Mouse (Mus musculus): ENCODE measurements at regions not wholly inside any gene's neighbourhood (a gene's known extent, or its start where the extent isn't known, plus 50 kb on each side); places are given as distances from the start of the nearest gene placed in this dataset.
A peak's percentile ranks its signal among the peaks of the same experiment; 100 is the strongest.

- WGBS, result 87% methylated on average over 1 of the region's 1 CpGs
- Histone ChIP-seq H3K4me3 (ENCODE audit: low read depth, low read length) (no peak overlapping the region), H3K27ac (ENCODE audit: low read depth, low read length) (no peak overlapping the region), H3K4me2 (replicated peaks; ENCODE audit: low read depth, low read length) (no peak overlapping the region), H3K36me3 (ENCODE audit: control insufficient read depth, insufficient read depth, low read length) (no peaks in the 10 kb centered on the region), H3K9me3 (ENCODE audit: control insufficient read depth, low read length) (no peaks in the 10 kb centered on the region), H3K27me3 (ENCODE audit: control insufficient read depth, insufficient read depth, low read length) (no peaks in the 10 kb centered on the region), H3K9ac (ENCODE audit: low read depth, low read length) (no peak overlapping the region), H3K4me1 (replicated peaks; ENCODE audit: control insufficient read depth, insufficient read depth, low read length) (no peaks in the 10 kb centered on the region)
- DNase-seq (ENCODE audit: low spot score) (no peak), ATAC-seq (ENCODE audit: low FRiP score) (no peak)
Observed at GRCm38 (mm10) chr15:31125784-31126183, 98.3 kb upstream of the Dap start.

GRCm38 (mm10) chr15:31126999-31127398, 97.1 kb upstream of the Dap start:
- Histone ChIP-seq H3K27me3 (ENCODE audit: control insufficient read depth, insufficient read depth, low read length) (no peaks in the 10 kb centered on the region), H3K4me2 (replicated peaks; ENCODE audit: low read depth, low read length) (no peak overlapping the region), H3K4me3 (ENCODE audit: low read depth, low read length) (no peak overlapping the region), H3K9ac (ENCODE audit: low read depth, low read length) (no peak overlapping the region), H3K4me1 (replicated peaks; ENCODE audit: control insufficient read depth, insufficient read depth, low read length) (no peaks in the 10 kb centered on the region), H3K36me3 (ENCODE audit: control insufficient read depth, insufficient read depth, low read length) (no peaks in the 10 kb centered on the region), H3K27ac (ENCODE audit: low read depth, low read length) (no peak overlapping the region), H3K9me3 (ENCODE audit: control insufficient read depth, low read length) (no peaks in the 10 kb centered on the region)
- ATAC-seq (ENCODE audit: low FRiP score) (no peak), DNase-seq (ENCODE audit: low spot score) (no peak)
- 25% methylated on average over 3 of the region's 3 CpGs for WGBS

- H3K4me3 ChIP-seq (ENCODE audit: low read depth, low read length), result no peak overlapping the region
- ATAC-seq (ENCODE audit: low FRiP score) (no peak), DNase-seq (ENCODE audit: low spot score) (no peak)
- WGBS, result 61% methylated on average over 7 of the region's 7 CpGs
- H3K9me3 ChIP-seq (ENCODE audit: control insufficient read depth, low read length), result no peaks in the 10 kb centered on the region
- H3K27me3 ChIP-seq (ENCODE audit: control insufficient read depth, insufficient read depth, low read length), result no peaks in the 10 kb centered on the region
- H3K36me3 ChIP-seq (ENCODE audit: control insufficient read depth, insufficient read depth, low read length), result no peaks in the 10 kb centered on the region
- no peak overlapping the region for H3K9ac ChIP-seq (ENCODE audit: low read depth, low read length)
- no peak overlapping the region for H3K4me2 ChIP-seq (replicated peaks; ENCODE audit: low read depth, low read length)
- no peak overlapping the region for H3K27ac ChIP-seq (ENCODE audit: low read depth, low read length)
- H3K4me1 ChIP-seq (replicated peaks; ENCODE audit: control insufficient read depth, insufficient read depth, low read length), result no peaks in the 10 kb centered on the region
Observed at GRCm38 (mm10) chr15:31134891-31135290, 89.2 kb upstream of the Dap start.

- Histone ChIP-seq H3K36me3 (ENCODE audit: control insufficient read depth, insufficient read depth, low read length) (no peaks in the 10 kb centered on the region), H3K9me3 (ENCODE audit: control insufficient read depth, low read length) (no peaks in the 10 kb centered on the region), H3K9ac (ENCODE audit: low read depth, low read length) (no peak overlapping the region), H3K4me3 (ENCODE audit: low read depth, low read length) (no peak overlapping the region), H3K27ac (ENCODE audit: low read depth, low read length) (no peak overlapping the region), H3K27me3 (ENCODE audit: control insufficient read depth, insufficient read depth, low read length) (no peaks in the 10 kb centered on the region), H3K4me2 (replicated peaks; ENCODE audit: low read depth, low read length) (no peak overlapping the region), H3K4me1 (replicated peaks; ENCODE audit: control insufficient read depth, insufficient read depth, low read length) (no peaks in the 10 kb centered on the region)
- DNase-seq (ENCODE audit: low spot score), result no peak
- 94% methylated on average over 6 of the region's 6 CpGs for WGBS
- ATAC-seq (ENCODE audit: low FRiP score), result no peak
Observed at GRCm38 (mm10) chr15:31138637-31139036, 85.5 kb upstream of the Dap start.

- Histone ChIP-seq H3K4me1 (replicated peaks; ENCODE audit: control insufficient read depth, insufficient read depth, low read length) (no peaks in the 10 kb centered on the region), H3K4me3 (ENCODE audit: low read depth, low read length) (no peak overlapping the region), H3K9me3 (ENCODE audit: control insufficient read depth, low read length) (no peaks in the 10 kb centered on the region), H3K4me2 (replicated peaks; ENCODE audit: low read depth, low read length) (no peak overlapping the region), H3K27me3 (ENCODE audit: control insufficient read depth, insufficient read depth, low read length) (no peaks in the 10 kb centered on the region), H3K27ac (ENCODE audit: low read depth, low read length) (no peak overlapping the region), H3K9ac (ENCODE audit: low read depth, low read length) (no peak overlapping the region), H3K36me3 (ENCODE audit: control insufficient read depth, insufficient read depth, low read length) (no peaks in the 10 kb centered on the region)
- ATAC-seq (ENCODE audit: low FRiP score) (no peak), DNase-seq (ENCODE audit: low spot score) (no peak)
- WGBS, result 92% methylated on average over 4 of the region's 4 CpGs
Observed at GRCm38 (mm10) chr15:31141750-31142149, 82.4 kb upstream of the Dap start.

GRCm38 (mm10) chr15:31148251-31149145, 75.6 kb upstream of the Dap start:
- no peak overlapping the region for H3K9ac ChIP-seq (ENCODE audit: low read depth, low read length)
- H3K4me2 ChIP-seq (replicated peaks; ENCODE audit: low read depth, low read length), result no peak overlapping the region
- no peaks in the 10 kb centered on the region for H3K36me3 ChIP-seq (ENCODE audit: control insufficient read depth, insufficient read depth, low read length)
- H3K4me1 ChIP-seq (replicated peaks; ENCODE audit: control insufficient read depth, insufficient read depth, low read length), result no peaks in the 10 kb centered on the region
- H3K4me3 ChIP-seq (ENCODE audit: low read depth, low read length), result no peak overlapping the region
- no peak for DNase-seq (ENCODE audit: low spot score)
- H3K27ac ChIP-seq (ENCODE audit: low read depth, low read length), result no peak overlapping the region
- ATAC-seq (ENCODE audit: low FRiP score), result no peak
- WGBS, result 91% methylated on average over 10 of the region's 10 CpGs
- no peaks in the 10 kb centered on the region for H3K9me3 ChIP-seq (ENCODE audit: control insufficient read depth, low read length)
- H3K27me3 ChIP-seq (ENCODE audit: control insufficient read depth, insufficient read depth, low read length), result no peaks in the 10 kb centered on the region

- H3K4me3 ChIP-seq (ENCODE audit: low read depth, low read length), result no peak overlapping the region
- ATAC-seq (ENCODE audit: low FRiP score), result no peak
- H3K4me2 ChIP-seq (replicated peaks; ENCODE audit: low read depth, low read length), result no peak overlapping the region
- H3K9ac ChIP-seq (ENCODE audit: low read depth, low read length), result no peak overlapping the region
- 81% methylated on average over 2 of the region's 2 CpGs for WGBS
- H3K27ac ChIP-seq (ENCODE audit: low read depth, low read length), result no peak overlapping the region
- H3K36me3 ChIP-seq (ENCODE audit: control insufficient read depth, insufficient read depth, low read length), result no peaks in the 10 kb centered on the region
- DNase-seq (ENCODE audit: low spot score), result no peak
- no peaks in the 10 kb centered on the region for H3K9me3 ChIP-seq (ENCODE audit: control insufficient read depth, low read length)
- H3K4me1 ChIP-seq (replicated peaks; ENCODE audit: control insufficient read depth, insufficient read depth, low read length), result no peaks in the 10 kb centered on the region
- H3K27me3 ChIP-seq (ENCODE audit: control insufficient read depth, insufficient read depth, low read length), result no peaks in the 10 kb centered on the region
Observed at GRCm38 (mm10) chr15:31149855-31150254, 74.3 kb upstream of the Dap start.

- H3K9ac ChIP-seq (ENCODE audit: low read depth, low read length), result no peak overlapping the region
- no peak overlapping the region for H3K4me2 ChIP-seq (replicated peaks; ENCODE audit: low read depth, low read length)
- no peaks in the 10 kb centered on the region for H3K36me3 ChIP-seq (ENCODE audit: control insufficient read depth, insufficient read depth, low read length)
- H3K4me1 ChIP-seq (replicated peaks; ENCODE audit: control insufficient read depth, insufficient read depth, low read length), result no peaks in the 10 kb centered on the region
- H3K4me3 ChIP-seq (ENCODE audit: low read depth, low read length), result no peak overlapping the region
- DNase-seq (ENCODE audit: low spot score) (peak; percentile 71), ATAC-seq (ENCODE audit: low FRiP score) (peak; percentile 80)
- H3K27ac ChIP-seq (ENCODE audit: low read depth, low read length), result no peak overlapping the region
- H3K9me3 ChIP-seq (ENCODE audit: control insufficient read depth, low read length), result no peaks in the 10 kb centered on the region
- WGBS, result 48% methylated on average over 21 of the region's 21 CpGs
- H3K27me3 ChIP-seq (ENCODE audit: control insufficient read depth, insufficient read depth, low read length), result no peaks in the 10 kb centered on the region
Observed at GRCm38 (mm10) chr15:31150546-31151471, 73.3 kb upstream of the Dap start.

Data from hindbrain, embryonic 11.5 days (tissue).